Mouse (Mus musculus) stomach, postnatal 0 days (tissue): ENCODE data around the gene Lpar4. TPM values are rescaled to one million over a fixed set of nuclear protein-coding genes. Genes with fewer than 3 reads are reported as not detected.

ENCODE experiments used
- ATAC-seq: fragments of 200-750 bp; cut with Nextera tagmentation; 2 replicates; pipeline ENCODE4 v1.8.0; 2017; ENCODE audit not compliant: low FRiP score, low TSS enrichment
- DNase-seq: peaks from one replicate; pipeline ENCODE4 v3.0.0-alpha.2; 2016; ENCODE audit warnings: low spot score
- H3K27ac ChIP-seq: fragments of 300-500 bp; sonication (generic); replicated peaks from 2 replicates; pipeline ENCODE4 v1.5.1; 2014; ENCODE audit warnings: mild to moderate bottlenecking, control low read depth
- H3K27me3 ChIP-seq: fragments of 300-500 bp; sonication (generic); 2 replicates; pipeline ENCODE4 v1.6.1; 2014; ENCODE audit warnings: low read length; ENCODE audit not compliant: control insufficient read depth, insufficient read depth
- H3K36me3 ChIP-seq: fragments of 300-500 bp; sonication (generic); 2 replicates; pipeline ENCODE4 v1.6.1; 2014; ENCODE audit warnings: low read length, mixed read lengths; ENCODE audit not compliant: control insufficient read depth, insufficient read depth
- H3K4me1 ChIP-seq: fragments of 300-500 bp; sonication (generic); replicated peaks from 2 replicates; pipeline ENCODE4 v1.6.1; 2014; ENCODE audit warnings: antibody characterized with exemption; ENCODE audit not compliant: control insufficient read depth, insufficient read depth
- H3K4me2 ChIP-seq: fragments of 300-500 bp; sonication (generic); replicated peaks from 2 replicates; pipeline ENCODE4 v1.6.1; 2014; ENCODE audit warnings: low read depth, mild to moderate bottlenecking, control low read depth, moderate library complexity
- H3K4me3 ChIP-seq: fragments of 300-500 bp; sonication (generic); 2 replicates; pipeline ENCODE4 v1.5.1; 2014; ENCODE audit warnings: low read depth, low read length, control low read depth
- H3K9ac ChIP-seq: fragments of 300-500 bp; sonication (generic); 2 replicates; pipeline ENCODE4 v1.6.1; 2014; ENCODE audit warnings: mild to moderate bottlenecking, low read length, control low read depth, mixed read lengths
- H3K9me3 ChIP-seq: fragments of 300-500 bp; sonication (generic); 2 replicates; pipeline ENCODE4 v1.6.1; 2016; ENCODE audit warnings: low read length; ENCODE audit not compliant: control insufficient read depth
- CTCF ChIP-seq: IDR thresholded peaks from 2 replicates; pipeline ENCODE4 v1.5.1; 2016; ENCODE audit warnings: antibody characterized with exemption, low read depth, mild to moderate bottlenecking, moderate library complexity
- EP300 ChIP-seq: optimal IDR thresholded peaks from 2 replicates; pipeline ENCODE3; 2016; ENCODE audit warnings: antibody characterized with exemption
- WGBS: fragments of 180-500 bp; shearing (Covaris S2); extraction: QIAGEN DNeasy Blood & Tissue Kit; methylation state at CpG from one replicate; pipeline ENCODE4 v1.1.7; 2014; 5-methylcytosine and 5-hydroxymethylcytosine counted together
- polyA plus RNA-seq: library from polyadenylated mRNA; unstranded; fragments of >200 nt; fragmentation: Nextera tagmentation; extraction: Ambion mirVana; gene quantifications from 2 replicates; pipeline ENCODE4 v1.2.1, GENCODE M21; 2015

The Lpar4 gene
- polyA plus RNA-seq, 1 experiment from 2014 or later: 7.1 TPM

DNA sequence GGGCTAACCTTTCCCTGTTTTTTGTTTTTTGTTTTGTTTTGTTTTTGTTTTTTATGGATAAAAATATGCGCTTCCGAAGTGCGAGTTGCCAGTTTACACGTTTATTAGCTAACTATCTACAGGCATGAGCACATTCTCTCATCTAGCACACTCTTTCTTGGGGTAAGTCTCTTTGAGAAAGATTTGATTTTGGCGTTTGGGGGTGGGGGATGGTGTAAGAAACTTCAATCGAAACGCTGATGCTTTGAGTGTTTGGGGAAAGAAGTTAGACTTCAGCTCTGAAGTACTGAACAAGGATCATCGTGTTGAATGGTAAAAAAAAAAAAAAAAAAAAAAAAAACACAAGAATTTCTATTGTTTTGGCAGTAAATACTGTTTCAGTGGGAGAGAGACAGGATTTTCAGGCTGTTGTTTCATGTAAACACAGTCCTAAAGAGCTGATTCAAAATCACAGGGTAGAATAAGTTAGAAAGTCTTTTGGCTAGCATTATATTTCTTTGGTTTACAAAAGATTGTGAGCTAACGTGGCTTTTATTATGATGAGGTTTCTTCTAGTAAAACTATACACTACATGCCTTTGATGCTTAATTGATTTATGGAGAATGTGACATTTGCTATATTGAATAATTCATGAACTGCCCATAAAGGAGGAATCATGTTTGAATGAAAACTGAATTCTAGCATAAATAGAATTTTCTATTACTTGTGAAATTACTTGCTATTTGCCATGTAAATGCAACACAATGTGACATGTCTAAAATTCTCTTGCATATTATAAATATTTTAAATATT, 599 bp downstream of the Lpar4 start:
- ATAC-seq (no peak), DNase-seq (no peak)
- WGBS: 8% methylated on average over 9 of the region's 9 CpGs

DNA sequence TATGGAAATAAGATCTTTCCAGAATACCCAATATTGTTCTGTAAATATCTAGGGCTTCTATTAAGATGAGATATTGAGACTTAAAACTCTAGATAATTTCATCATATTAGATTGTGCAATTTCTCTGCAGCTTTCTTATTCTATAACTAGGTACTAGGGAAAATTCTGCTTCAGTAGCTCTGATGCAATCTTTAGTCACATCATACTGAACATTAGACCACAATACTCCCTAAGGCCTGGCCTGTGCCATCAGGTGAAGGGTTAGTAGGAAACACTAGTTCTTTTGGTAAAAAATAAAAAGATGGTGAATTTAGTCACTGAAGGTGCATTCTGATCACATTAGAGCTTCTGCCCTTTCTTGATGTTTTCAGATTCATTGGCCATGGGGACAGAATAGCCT, 4.1 kb downstream of the Lpar4 start:
- Histone ChIP-seq H3K4me2 (no peak overlapping the region), H3K9ac (no peak overlapping the region), H3K9me3 (no peaks in the 10 kb centered on the region), H3K4me3 (no peak overlapping the region), H3K36me3 (no peaks in the 10 kb centered on the region), H3K4me1 (no peaks in the 10 kb centered on the region), H3K27ac (no peak overlapping the region), H3K27me3 (no peaks in the 10 kb centered on the region)
- no peak for ATAC-seq
- TF ChIP-seq CTCF: no peak
- no peak for TF ChIP-seq EP300
- no peak for DNase-seq

More for the DNA sequence above, 599 bp downstream of the Lpar4 start:
- H3K27me3 ChIP-seq: no peaks in the 10 kb centered on the region
- peak overlapping the region; percentile 30 for H3K27ac ChIP-seq
- H3K36me3 ChIP-seq: no peaks in the 10 kb centered on the region
- H3K4me2 ChIP-seq: peak overlapping the region; percentile 46
- H3K4me1 ChIP-seq: no peaks in the 10 kb centered on the region
- H3K9ac ChIP-seq: peak overlapping the region; percentile 28
- TF ChIP-seq CTCF: no peak
- TF ChIP-seq EP300: no peak
- no peaks in the 10 kb centered on the region for H3K9me3 ChIP-seq
- H3K4me3 ChIP-seq: peak overlapping the region; percentile 33

DNA sequence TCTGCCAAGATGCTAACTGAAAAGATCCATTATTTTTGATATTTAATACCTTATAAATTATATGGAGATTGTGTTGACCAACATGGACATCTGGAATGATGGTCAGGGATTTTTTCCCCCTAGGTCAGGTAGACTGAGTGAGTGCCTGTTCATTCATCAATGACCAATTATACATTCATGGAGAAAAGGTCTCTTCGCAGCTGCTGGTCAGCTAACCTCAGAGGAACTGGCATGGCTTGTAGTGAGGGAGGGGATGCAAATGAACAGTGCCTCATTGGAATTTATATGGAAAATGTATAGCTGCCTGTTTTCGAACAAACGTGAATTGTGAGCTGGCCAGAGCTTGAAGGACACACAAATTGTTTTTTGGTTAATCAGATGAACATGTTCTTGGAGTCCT, 18.9 kb downstream of the Lpar4 start:
- no peaks in the 10 kb centered on the region for H3K36me3 ChIP-seq
- TF ChIP-seq CTCF (no peak), EP300 (no peak)
- H3K4me3 ChIP-seq: no peak overlapping the region
- WGBS: 64% methylated on average over 3 of the region's 3 CpGs
- ATAC-seq (no peak), DNase-seq (no peak)
- no peaks in the 10 kb centered on the region for H3K4me1 ChIP-seq
- 0 out of 2 replicates have a peak overlapping the region, but pooled peaks have one; percentile 13 for H3K27ac ChIP-seq
- no peak overlapping the region for H3K4me2 ChIP-seq
- no peak overlapping the region for H3K9ac ChIP-seq
- no peaks in the 10 kb centered on the region for H3K27me3 ChIP-seq
- H3K9me3 ChIP-seq: no peaks in the 10 kb centered on the region

DNA sequence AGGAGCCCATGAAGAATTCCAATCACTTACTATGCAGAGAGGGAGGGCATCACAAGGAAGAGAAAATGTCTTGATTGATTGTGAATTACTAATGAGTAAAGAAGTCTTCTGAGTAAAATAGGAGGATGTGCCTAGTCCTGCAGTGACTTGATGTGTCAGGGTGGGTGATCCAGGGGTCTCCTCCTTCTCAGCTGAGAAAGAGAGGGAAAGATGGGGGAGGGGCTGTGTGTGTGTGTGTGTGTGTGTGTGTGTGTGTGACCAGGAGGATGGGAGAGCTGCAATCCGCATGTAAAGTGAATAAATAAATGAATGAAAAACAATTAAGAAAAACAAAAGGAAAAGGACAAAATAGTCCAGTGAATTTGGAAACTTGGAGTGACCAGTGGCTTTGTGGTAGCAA, 30.1 kb downstream of the Lpar4 start:
- ATAC-seq: no peak

GRCm38 (mm10) chrX:106951016-106951415, 30.6 kb downstream of the Lpar4 start:
- no peak overlapping the region for H3K9ac ChIP-seq
- H3K9me3 ChIP-seq: no peaks in the 10 kb centered on the region
- no peak overlapping the region for H3K4me3 ChIP-seq
- no peak overlapping the region for H3K27ac ChIP-seq
- H3K27me3 ChIP-seq: no peaks in the 10 kb centered on the region
- ATAC-seq (no peak), DNase-seq (no peak)
- H3K4me1 ChIP-seq: no peaks in the 10 kb centered on the region
- WGBS: 20% methylated on average over 2 of the region's 2 CpGs
- no peaks in the 10 kb centered on the region for H3K36me3 ChIP-seq
- no peak overlapping the region for H3K4me2 ChIP-seq
- no peak for TF ChIP-seq CTCF
- no peak for TF ChIP-seq EP300

More for the DNA sequence above, 30.1 kb downstream of the Lpar4 start:
- H3K9me3 ChIP-seq: no peaks in the 10 kb centered on the region
- no peak overlapping the region for H3K27ac ChIP-seq
- no peak overlapping the region for H3K4me3 ChIP-seq
- TF ChIP-seq CTCF: no peak
- TF ChIP-seq EP300: no peak
- H3K4me2 ChIP-seq: no peak overlapping the region
- H3K36me3 ChIP-seq: no peaks in the 10 kb centered on the region
- no peaks in the 10 kb centered on the region for H3K4me1 ChIP-seq
- no peak overlapping the region for H3K9ac ChIP-seq
- H3K27me3 ChIP-seq: no peaks in the 10 kb centered on the region
- no peak for DNase-seq
- WGBS: 85% methylated on average over 1 of the region's 1 CpGs

- Histone ChIP-seq H3K4me2 (no peak overlapping the region), H3K27me3 (no peaks in the 10 kb centered on the region), H3K4me1 (no peaks in the 10 kb centered on the region), H3K36me3 (no peaks in the 10 kb centered on the region), H3K9ac (no peak overlapping the region), H3K4me3 (no peak overlapping the region), H3K9me3 (no peaks in the 10 kb centered on the region), H3K27ac (no peak overlapping the region)
- WGBS: 41% methylated on average over 1 of the region's 1 CpGs
- TF ChIP-seq EP300: no peak
- TF ChIP-seq CTCF: no peak
- ATAC-seq (no peak), DNase-seq (no peak)
Measured at GRCm38 (mm10) chrX:106953840-106954239, 33.4 kb downstream of the Lpar4 start.
